Mouse (Mus musculus) urinary bladder, postnatal 4 days (tissue): ENCODE data around the gene 1700025C18Rik.

Experiments
- DNase-seq, 2 experiments: peaks; one replicate each; pipeline ENCODE4 v3.0.0; 2021 to 2022; ENCODE audit warnings: low spot score in 2 of 2

1700025C18Rik gene

DNA sequence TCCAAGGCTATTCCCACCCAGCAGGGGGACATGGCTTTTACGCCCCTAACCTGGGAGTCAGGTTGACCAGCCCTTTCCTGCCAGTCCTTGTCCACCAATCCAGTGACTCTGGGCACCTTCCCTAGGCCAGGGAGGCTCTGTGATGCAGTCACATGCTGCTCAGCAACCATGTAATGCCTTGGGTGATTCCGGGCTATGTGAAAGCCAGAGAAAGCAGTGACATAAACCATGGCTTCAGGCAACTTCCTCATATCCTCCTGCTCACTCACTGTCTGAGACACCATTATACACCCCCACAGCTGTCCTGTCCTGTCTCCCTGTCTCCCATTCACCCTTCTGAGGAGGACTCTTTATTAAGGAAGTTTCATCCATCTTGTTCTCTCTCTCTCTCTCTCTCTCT, at the start of gene 1700025C18Rik:
Gene 1700025C18Rik (minus strand): TSS at position 101 of the 400 bp plus-strand sequence.
- no peak for DNase-seq

- DNase-seq: no peak
Observed at GRCm38 (mm10) chr2:165136049-165136448, 45.5 kb upstream of the 1700025C18Rik start.

DNA sequence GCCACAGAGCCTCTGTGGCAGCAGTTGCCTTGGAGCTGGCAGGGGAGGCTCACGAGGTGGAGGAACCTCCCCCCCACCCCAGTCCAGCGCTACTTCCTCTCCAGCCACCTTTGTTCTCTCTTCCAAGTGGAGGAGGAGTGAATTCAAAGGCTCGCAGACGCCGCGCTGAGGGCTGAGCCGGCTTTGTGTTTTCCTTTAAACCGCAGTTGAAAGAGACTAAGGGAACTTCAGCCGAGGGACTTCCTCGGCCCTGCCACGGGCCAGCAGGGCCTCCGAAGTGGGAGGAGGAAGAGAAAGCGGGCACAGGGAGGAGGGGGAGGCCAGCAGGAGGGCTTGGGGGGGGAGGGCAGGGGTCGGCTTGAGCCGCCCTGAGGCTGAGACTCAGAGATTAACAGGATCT, 43.0 kb upstream of the 1700025C18Rik start:
- DNase-seq: no peak

- DNase-seq: no peak
Observed at GRCm38 (mm10) chr2:165131428-165131827, 40.9 kb upstream of the 1700025C18Rik start.

DNA sequence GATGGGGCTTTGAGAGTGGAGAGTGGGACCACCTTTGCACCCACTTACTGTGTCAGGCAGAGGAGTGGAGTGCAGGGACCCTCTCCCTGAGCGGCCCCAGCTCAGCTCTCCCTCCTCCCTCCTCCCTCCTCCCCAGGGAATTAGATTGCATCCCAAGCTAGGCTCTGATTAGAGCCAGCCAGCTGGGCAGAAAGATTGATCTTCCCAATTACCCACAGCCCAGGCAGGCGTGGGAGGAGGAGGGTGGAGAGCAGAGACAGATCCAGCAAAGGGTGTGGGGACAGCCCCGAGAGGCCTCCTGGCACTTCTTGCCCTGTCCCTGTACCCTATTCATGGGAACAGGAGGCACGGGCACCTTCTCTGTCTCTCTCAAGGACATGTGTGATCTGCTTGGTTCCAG, 38.6 kb upstream of the 1700025C18Rik start:
- no peak for DNase-seq

DNA sequence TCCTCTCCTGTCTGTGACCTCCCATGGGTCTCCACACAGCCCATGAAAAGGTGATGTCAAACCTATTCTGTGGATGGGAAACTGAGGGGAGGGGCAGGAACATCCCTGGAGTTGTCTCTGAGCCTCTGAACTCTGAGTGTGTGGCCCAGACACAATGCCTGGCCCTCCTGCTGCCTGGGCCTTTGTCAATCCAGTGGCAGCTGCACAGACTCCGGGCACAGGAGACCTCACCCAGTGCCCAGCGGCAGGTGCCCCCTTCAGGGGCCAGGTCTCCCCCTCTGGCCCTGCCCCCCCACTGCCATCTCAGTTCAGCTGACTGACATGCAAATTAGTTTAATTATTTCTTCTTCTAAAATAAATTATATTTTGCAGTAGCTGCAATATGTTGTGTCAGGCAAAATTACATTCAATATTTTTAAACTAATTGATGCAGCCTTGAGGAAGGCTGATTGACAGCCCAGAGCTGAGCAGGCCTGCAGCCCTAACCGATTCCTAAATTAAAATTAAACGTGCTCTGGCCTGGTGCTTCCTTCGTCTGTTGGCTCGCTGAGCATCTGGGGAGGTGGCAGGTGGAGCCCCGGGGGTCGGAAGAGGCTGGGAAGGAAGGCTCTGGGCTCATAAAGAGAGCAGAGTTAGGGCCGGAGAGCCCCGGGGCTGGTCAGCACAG, 36.5 kb upstream of the 1700025C18Rik start:
- DNase-seq: no peak

DNA sequence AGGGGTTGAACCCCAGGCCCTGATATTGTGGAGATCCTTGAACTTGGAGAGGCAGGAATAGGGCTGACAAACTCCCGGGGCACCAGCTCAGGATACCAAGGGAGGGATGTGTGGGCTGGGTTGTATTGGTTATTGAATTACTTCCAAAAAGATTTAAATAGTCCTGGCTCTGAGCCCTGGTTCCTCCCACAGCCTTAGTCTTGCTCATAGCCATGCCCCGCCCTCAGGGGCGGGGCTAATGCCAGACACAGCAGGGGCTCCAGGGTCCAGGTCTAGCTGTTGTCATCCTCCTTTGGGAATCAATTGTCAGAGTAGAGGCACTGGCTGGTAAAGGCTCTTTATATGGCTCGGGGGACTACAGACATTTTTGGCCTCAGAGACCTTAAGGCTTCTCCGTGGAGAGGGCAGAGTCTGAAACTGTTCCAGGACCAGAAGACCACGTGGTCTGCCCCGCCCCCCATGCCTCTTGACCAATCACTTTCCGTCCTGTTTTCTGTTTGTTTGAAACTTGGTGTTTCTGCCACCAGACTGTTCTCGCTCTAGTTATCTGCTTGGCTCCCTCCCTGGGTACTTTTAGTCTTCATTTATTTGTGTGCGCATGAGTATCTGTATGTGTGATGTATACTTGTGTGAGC, 30.8 kb upstream of the 1700025C18Rik start:
- no peak for DNase-seq

DNA sequence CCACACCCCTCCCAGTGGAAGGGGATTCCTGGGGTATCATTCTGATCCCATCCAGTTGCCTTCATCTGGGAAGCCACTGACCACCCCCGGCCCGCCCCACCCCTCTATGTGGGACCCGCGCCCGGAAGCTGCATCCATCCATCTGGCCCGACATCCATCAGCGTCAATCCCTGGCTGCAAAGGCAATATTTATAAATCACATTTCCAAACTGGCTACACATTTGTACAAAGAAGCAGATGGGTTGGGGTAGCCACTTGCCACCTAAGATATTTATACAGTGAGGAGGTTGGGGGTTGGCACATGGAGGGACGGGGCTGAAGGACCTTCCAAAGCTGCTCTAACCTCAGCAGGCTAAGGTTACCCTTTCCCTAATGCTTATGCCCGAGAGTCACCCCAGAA, 30.2 kb upstream of the 1700025C18Rik start:
- DNase-seq: no peak

- DNase-seq: no peak
Observed at GRCm38 (mm10) chr2:165113733-165114132, 23.2 kb upstream of the 1700025C18Rik start.

DNA sequence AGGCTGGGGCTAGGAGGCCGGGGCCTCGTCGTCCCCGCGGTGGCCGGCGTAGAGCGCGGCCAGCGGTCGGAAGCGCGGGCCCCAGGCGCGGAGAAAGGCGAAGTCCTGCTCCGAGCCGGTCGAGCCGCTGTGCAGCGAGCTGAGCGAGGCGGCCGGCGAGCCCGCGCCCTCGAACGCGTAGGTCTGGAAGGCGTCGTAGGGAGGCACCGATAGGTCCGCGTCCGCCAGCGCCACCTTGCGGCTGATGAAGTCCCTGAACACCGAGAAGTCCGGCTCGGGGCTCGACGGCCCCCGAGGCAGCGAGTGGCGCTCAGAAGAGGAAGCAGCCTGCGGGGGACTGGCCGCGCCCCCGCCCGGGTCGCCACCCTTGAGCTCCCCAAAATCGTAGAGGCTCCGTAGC, 21.6 kb upstream of the 1700025C18Rik start:
- peak; percentile 76 to 95 for DNase-seq

GRCm38 (mm10) chr2:165106585-165106984, 16.0 kb upstream of the 1700025C18Rik start:
- no peak for DNase-seq

- no peak for DNase-seq
Observed at GRCm38 (mm10) chr2:165105513-165106079, 15.0 kb upstream of the 1700025C18Rik start.

- DNase-seq: no peak
Observed at GRCm38 (mm10) chr2:165102920-165103319, 12.4 kb upstream of the 1700025C18Rik start.

DNA sequence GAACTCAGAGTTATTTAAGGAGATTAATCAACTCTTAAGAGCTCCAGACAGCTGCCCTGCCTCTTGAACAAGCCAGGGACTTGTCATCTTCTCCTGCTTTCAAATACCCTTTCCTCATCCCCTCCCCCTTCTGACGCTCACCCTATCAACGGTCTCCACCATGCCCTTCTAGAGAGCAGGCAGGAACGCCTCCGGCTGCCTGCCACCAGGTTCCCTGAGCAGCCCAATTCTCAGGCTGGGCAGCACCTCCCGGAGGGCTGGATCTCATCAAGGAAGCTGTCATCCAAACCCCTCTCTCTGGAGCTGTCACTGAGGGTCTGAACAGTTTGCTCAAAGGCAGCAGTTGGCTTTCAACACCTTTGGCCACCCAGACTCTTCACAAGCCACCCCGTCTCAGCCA, 10.2 kb upstream of the 1700025C18Rik start:
- DNase-seq: no peak

GRCm38 (mm10) chr2:165098861-165099260, 8.3 kb upstream of the 1700025C18Rik start:
- DNase-seq: no peak

DNA sequence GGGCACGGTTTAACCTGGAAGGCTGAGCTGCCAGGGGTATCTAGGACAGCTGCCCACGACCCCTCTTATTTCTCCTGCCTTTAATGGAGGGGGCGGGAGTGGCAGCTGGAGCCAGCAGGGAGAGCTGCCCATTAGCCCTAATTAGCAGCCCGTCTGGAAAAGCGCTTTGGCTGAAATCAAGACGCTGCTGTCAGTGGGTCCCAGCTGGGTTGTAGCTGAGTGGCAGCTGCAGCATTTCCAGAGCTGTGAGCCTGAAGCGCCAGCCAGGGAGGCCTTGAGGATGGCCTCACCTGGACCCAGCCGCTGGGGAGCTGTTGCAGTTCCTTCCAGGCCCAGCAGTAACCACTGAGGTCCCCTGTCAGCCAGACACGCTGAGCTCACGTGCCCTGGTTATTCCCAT, 5.8 kb upstream of the 1700025C18Rik start:
- DNase-seq: no peak

DNA sequence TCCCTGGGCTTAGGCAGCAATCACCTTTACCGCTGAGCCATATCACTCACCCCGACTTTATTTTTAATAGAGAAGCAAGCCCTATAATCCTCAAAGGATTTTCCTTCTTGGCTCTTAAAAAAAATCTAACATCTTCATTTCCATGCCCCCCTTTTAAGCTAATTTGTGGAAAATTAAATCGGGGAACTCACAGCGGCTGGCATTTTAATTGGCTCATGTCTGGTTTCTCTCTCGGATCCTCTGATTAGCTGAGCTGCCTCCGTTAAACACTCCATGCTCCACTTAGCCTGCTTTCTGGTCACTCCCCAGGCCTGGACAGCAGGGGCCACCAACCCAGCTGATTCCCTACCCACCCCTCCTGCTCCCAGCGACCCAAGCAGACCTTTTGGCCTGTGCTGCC, 1.8 kb upstream of the 1700025C18Rik start:
- DNase-seq: no peak

GRCm38 (mm10) chr2:165091433-165091965, 949 bp upstream of the 1700025C18Rik start:
- DNase-seq: no peak

GRCm38 (mm10) chr2:165089470-165089869, 1.1 kb downstream of the 1700025C18Rik start:
- no peak for DNase-seq

DNA sequence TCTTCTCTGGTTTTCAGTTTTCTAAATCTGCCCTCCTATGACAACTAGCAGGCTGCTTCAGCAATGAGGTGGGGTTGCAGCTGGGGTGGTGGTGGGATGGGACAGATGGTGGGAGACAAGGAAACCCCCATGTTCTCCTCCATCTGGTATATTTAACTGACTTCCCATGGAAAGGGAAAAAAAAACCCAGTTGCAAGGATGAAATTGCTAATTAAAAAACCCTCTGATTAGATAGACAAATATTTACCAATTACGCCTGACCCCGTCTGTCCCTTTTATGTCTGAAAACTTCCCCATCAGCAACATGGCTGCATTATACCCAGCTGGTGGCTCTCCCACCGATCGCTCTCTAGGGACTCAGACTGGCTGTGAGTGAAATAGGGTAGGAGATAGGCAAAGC, 3.9 kb downstream of the 1700025C18Rik start:
- DNase-seq: no peak

- no peak for DNase-seq
Observed at GRCm38 (mm10) chr2:165081257-165081656, 9.3 kb downstream of the 1700025C18Rik start.

DNA sequence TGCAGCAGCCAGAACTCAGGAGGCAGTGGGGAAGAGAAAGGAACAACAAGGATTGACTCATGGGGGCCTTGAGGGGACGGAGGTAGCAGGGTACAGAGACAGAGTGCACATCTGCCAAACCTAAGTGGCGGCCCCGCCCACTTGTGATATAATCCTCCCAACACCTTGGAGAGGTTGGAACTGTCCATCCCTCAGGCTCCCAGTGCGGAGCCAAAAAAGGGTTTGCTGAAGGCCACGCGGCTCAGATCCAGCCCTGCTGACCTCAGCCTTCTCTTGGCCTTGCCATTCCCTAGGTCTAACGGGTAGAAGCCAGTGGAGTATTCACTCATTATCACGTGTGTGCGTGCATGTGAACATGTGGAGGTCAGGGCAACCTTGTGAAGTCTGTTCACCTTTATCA, 9.9 kb downstream of the 1700025C18Rik start:
- DNase-seq: no peak

DNA sequence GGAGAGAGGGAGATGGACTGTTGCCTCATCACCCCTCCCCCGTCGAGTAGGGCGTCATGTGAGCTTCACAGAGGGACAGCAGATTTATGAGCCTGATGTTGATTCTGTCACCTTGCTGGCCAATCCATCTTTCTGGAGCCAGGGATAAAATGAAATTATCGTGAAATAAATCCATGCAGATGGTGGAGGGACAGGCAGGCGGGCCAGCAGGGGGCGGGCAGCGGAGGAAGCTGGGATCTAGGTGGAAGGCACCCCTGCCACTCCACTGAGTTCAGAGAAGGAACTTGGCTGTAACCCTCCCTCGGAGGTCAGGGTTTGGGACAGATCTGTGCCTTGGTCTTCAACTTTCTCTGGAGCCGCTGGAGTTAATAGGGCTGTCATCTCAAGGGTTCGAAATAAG, 11.9 kb downstream of the 1700025C18Rik start:
- no peak for DNase-seq
